Mouse (Mus musculus): ENCODE results near the gene Abhd14a.

Gene Abhd14a

DNA sequence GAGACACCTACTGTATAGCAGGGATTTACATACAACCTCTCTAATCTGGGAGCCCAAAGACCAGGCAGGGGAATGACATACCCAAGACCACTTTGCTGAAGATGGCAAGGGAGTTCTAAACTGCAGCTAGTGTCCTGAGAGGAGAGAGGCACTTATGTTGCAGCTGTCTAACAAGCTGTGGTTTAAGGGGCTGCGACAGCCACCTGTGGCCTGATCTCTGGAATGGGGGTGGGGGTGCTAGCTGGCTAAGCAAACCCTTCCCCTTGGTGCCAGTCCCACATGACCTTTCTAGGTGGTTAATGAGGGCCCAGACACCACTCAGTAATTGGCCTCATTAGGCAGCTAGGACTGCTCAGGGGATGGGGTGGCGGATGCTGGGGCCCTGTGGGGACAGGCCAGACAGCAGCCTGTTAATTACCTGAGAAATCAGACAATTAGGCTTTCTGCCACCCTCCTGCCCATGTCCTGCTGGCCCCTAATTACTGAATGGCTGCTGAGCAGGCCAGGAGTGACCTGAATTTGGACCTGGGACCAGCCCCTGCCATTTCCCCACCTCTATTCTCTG lies 37.3 kb downstream of the Abhd14a start:
- no peak for DNase-seq (ENCODE audit: low read depth)

DNA sequence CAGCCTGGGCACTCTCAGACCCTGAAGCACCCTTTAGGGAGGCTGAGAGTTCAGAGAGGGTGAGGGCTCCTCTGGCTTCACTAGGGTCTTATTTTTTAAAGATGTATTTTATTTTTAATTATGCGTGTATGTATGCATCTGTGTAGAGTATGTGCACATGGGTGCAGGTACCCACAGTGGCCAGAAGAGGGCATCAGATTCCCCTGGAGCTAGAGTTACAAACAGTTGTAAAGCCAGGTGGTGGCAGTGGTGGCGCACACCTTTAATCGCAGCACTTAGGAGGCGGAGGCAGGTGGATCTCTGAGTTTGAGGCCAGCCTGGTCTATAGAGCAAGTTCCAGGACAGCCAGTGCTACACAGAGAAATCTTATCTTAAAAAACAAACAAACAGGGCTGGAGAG lies 38.4 kb downstream of the Abhd14a start:
- no peak for DNase-seq (ENCODE audit: low read depth)

DNA sequence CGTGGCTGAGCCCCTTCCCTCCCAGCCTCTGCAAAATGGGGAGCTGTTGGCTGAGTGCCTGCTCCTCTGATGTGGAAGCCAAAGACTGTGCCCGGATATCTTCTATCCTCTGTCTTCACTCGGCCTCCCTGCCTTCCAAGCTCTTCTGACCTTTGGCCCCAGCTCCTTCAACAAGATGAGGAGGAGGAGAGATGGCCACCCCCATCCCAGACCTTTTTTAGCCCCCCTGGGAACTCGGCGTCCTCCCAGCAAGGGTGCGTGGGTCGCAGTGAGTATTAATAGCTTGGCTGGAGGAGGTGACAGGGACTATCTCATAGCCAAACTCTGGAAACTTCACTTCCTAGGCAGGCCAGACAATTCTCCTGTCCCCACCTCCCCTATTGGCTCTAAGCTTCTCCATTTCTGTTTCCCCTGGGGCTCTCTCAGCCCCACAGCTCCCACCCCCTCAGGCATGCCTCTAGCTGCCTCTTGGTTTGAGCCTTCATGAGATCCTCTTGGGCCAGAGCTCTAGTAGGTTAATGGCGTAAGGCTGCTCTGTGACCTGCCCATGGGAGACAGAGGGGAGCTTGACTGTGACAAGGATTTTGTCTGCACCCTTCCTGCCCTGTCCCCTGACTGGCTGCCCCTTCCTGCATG lies 40.9 kb downstream of the Abhd14a start:
- no peak for DNase-seq (ENCODE audit: low read depth)

DNA sequence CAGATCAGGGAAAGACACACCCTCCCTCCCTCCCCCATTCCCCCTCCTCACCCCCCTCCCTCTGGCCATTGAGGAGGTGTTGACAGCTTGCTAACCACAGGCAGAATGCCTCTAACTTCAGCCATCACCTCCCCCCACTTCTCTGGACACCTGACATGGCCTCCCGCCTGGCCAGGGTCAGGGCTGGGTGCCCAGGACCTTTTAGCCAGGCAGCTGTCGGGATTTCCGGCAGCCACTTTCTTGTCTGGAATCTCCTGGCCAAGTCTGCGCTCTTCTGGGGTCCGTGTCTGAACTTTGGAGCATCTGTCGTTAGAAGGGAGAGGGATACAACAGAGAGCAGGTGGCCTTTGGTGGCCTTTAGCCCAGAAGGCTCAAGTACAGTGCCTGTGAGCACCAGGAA lies 42.2 kb downstream of the Abhd14a start:
- peak; percentile 88 for DNase-seq (ENCODE audit: low read depth)

DNA sequence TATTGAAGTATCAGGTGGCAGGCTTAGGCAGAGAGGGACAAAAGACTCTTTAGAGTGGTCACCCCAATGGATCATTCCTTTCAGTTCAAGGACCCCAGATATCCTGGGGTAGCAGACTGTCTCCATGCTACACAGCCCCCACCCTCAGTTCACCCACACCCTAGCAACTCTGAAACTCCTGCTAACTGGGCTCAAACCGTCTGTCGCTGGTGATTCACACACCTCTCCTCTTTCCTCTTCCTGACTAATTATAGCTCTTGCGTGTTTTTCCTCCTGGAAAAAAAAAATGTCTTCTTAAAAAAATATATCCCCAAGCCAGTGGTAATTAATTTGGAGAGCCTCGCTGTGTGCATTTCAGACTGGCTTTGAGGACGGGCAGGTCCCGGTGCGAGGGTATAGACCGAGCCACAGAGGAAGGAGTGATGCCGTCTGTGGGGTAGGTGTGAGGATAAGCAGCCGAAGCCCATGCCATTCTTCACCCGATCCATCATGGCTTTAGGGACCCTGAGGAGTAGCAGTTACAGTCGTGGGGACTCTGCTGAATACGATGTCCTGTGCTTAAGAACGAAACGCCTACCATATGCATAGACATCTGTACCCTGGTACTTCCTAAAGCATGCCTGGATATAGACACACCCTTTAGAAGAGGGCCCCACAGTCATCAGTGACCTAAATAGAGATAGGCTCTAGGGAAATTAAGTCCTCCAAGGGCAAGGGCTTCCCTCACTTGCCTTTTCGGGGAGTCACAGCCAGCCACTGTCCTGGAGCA lies 44.7 kb downstream of the Abhd14a start:
- DNase-seq (ENCODE audit: low read depth) = no peak

DNA sequence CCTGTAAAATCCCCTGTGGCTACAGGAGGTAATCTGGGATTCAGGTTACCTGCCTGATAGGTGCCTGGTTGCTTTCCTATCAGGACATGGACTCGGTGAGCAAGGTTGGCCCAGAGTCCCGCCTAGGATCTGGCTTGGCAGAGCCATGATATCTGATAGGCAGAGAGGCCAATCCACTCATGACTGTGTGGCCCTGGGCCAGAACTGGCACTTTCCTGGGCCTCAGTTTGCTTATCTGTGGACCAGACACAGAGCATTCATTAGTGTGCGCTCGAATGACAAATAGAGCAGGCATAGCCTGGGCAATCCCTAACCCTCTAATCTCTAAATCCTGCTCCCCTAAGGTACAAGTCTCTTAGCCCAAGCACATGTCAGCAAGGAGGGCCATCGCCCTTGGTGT lies 45.3 kb downstream of the Abhd14a start:
- no peak for DNase-seq (ENCODE audit: low read depth)

DNA sequence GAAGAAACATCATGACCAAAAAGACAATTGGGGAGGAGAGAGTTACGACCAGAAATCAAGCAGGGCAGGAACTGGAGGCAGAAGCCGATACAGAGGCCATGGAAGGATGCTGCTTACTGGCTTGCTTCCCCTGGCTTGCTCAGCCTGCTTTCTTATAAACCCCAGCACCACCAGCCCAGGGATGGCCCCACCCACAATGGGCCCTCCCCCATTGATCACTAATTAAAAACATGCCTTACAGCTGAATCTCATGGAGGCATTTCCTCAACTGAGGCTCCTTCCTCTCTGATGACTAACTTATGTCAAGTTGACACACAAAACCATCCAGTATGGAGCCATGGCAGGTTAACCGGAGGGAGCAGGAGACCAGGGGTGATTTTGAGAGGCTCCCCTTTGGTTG lies 47.7 kb downstream of the Abhd14a start:
- DNase-seq (ENCODE audit: low read depth) = peak; percentile 70

DNA sequence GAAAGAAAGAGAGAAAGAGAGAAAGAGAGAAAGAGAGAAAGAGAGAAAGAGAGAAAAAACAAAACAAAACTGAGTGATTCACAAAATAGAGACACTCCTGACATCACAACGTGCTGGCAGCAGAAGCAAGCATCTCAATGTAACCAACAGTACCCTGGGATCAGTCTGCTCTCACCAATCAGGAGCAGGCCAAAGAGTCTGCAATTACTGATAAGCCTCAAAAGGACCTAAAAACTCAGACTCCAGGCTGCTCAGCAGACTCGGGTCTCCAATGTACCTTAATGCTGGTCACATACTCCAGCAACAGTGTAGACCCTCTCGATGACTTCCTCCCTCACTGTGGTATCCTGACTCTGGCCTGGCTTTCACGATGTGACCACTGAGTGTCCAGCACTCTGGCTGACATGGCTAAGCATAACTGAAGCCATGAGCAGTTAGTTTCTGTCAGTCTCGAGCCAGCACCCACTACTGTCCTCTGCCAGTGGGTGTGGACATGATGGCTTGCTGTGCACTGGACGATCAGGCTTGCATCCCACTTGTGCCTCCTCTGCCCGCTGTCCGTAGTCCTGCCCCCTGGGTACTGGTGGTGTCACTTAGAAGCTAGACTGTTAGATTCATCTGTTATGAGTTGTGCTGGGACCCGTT lies 48.7 kb downstream of the Abhd14a start:
- no peak for DNase-seq (ENCODE audit: low read depth)

DNA sequence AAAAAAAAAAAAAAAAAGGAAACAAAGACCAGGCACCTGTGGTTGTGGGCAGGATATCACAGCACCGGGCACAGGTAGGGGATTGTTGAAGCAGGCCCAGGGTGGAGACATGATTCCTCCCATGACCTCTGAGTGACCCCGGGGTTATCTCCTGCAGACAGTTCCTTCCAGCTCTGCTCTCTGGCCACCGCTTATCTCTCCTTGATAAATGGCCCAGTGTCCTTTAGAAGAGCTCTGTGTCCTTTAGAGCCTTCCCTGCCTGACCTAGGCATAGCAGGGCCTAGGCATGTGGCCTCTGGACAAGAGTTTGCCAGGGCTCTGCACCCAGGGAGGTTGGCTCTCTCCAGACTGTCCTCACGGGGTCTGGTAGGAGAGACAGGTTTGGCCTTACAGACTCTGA lies 49.7 kb downstream of the Abhd14a start:
- no peak for DNase-seq (ENCODE audit: low read depth)

DNA sequence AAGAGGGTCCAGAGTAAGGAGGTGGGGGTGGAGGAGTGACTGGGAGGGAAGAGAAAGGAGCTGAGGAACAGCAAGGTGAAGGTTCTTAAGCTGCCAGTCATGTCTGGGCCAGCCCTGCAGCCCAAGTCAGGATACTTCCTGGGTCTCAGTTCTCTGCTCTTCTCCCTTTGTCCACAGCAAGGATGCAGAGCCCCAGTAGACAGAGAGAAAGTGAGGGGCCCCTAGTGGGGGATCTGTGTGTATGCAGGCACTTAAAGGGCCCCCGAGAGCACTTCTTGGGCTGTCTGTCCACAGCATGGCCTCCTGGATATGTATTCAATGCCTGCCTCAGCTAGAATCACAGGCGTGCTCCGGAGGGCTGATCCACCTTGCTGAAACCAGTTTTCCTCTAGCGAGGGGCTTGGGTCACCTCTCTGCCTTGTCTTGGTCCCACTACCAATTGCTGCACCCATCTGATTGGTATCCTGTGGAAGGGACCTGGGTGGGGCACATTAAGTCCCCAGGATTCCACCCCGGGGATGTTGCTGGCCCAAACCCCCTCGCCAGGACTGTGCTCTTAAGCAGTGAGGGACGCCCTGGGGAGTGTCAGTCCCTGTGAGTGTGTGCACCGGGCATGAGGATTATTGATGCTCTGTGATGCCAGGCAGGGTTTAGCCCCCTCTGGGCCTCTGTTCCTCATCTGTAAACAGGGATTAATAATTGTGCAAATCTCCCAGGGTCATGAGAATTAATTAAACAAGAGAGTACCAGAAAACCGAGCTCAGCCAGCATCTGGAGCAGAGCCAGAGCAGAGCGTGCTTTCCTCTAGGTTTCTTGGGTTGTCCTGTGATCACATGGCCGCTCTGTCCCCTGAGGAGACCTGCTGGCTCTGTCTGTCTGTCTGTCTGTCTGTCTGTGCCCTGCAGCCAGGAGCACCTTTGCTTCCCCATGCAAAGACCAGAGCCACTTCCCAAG lies 52.6 kb downstream of the Abhd14a start:
- DNase-seq (ENCODE audit: low read depth) = no peak

DNA sequence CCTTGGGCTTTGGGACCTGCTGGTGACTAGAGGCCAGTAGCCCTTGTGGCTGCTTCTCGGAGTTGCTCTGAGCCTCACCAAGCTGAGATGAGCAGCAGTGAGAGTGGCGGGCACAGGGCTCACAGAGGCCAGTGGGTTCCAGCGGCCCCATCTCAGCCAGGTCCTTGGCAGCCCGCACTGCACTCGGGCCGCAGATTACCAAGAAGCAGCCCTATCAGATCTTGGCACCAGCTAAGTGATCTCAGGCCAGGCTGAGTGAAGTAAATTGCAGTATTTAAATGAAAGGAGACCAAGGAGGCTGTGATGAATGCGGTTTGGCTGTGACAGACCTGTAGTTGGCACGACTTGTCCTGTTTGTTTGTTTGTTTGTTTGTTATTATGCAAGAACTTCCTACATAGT lies 53.9 kb downstream of the Abhd14a start:
- DNase-seq (ENCODE audit: low read depth) = no peak

DNA sequence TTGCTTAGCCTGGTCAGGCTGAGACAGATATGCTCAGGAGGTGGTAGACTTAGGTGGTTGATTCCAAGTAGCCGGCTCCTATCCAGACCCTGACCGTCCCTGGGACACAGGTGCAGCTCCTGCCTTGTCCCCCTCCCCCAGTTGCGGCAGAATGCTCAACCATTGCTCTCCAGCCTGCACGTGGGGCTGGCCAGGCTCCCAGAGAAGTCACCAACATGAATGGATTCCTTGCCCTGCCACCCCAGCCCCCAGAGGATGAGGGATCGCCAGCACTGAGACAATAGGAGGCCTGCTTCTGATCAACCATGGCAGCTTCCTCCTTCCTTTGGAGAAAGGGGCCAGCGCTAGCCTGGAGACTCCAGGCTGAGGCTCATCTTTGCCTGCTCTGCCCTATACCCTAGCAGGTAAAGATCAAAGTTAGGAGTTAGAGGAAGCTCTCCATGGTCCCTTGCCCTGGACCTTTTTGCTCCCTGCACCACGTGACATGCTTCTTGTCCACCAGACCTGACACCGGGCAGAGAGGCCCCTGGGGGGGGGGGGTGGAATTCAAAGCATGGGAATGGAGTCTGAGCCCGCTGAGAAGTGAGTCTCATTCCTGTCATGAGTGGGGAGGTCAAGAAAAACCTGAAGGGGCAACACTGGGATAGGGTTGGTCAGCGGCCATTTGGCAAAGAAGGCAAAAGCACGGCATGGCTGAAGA lies 54.5 kb downstream of the Abhd14a start:
- DNase-seq (ENCODE audit: low read depth) = no peak

All from NIH3T3 (cell line).